In the genomic region with DNA sequence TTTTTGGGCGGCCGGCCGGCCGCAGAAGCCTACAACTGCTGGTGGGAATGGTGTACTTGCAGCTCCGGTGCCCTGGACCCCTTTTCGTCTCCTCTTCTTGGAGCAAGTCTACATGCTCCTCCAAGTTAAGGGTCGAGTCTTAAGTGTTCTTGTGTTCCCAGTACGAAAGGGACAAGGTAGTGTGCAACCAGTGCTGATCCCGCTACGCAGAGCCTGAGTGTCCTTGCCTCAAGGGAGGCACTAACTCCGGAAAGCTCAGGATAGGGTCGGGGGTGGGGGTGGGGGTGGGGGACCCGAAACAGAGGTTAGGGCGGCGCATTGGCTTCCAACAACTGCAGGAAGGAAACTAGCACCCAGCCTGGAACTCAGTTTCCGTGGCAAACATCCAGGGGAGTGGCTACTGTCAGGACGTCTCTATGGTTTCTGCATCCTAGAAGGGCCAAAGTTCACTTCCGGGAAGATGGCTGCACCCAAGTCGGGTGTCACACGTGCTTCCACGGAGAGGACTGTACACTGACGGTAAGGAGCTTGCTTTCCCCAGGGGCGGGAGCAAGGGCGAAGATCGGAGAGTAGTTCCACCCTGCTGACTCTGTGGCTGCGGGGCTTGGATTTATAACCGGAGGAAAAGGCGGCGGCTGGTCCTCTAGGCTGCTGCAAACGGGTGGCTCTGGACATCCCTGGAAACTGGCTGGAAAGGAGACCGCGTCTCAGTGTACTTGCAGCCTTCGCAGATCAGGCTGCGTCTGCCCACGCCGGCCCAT, we compare ENCODE assay signal across 8 mouse cellular contexts. TPM values are rescaled to one million over a fixed set of nuclear protein-coding genes. Genes with fewer than 3 reads are reported as not detected.
DNase-seq lines count a peak whose midpoint lies in the region; ATAC-seq and TF ChIP-seq lines count a peak whose summit lies in the region.

A gene (plus strand): TSS at position 448 of the 761 bp plus-strand sequence.

- no peaks in the 10 kb centered on the region for H3K36me3 ChIP-seq in kidney, embryonic 14.5 days (ENCODE audit: control insufficient read depth, insufficient read depth, low read length)
- H3K36me3 ChIP-seq in limb, embryonic 15.5 days: no peaks in the 10 kb centered on the region; the same call in 1 of the 2 replicates

- TF ChIP-seq POLR2A in bone marrow macrophage, adult 2 months (IDR thresholded peaks at IDR 0.05; ENCODE audit: borderline replicate concordance, low read depth, low read length): no peak
- TF ChIP-seq POLR2A in embryonic fibroblast, embryonic 13.5 days (IDR thresholded peaks at IDR 0.05; ENCODE audit: low read depth, low read length): peak; percentile 72

- H3K4me1 ChIP-seq in bone marrow macrophage, adult 2 months (ENCODE audit: control insufficient read depth, insufficient read depth, low read length): peaks cover 6% of the 10 kb centered on the region; the same call in 1 of the 2 replicates
- H3K4me1 ChIP-seq in embryonic fibroblast, embryonic 13.5 days (ENCODE audit: control insufficient read depth, insufficient read depth, low read length): no peaks in the 10 kb centered on the region
- peaks cover 4% of the 10 kb centered on the region; the same call in 1 of the 2 replicates for H3K4me1 ChIP-seq in kidney, embryonic 14.5 days (ENCODE audit: control insufficient read depth, insufficient read depth, low read length)
- H3K4me1 ChIP-seq in limb, embryonic 15.5 days: peaks cover 6% of the 10 kb centered on the region

- H3K4me2 ChIP-seq in kidney, embryonic 14.5 days (replicated peaks; ENCODE audit: low read depth, low read length): peak within 1 kb of the TSS; percentile 68
- H3K4me2 ChIP-seq in limb, embryonic 15.5 days: peak within 1 kb of the TSS; percentile 77

- H3K9me3 ChIP-seq in kidney, embryonic 14.5 days (ENCODE audit: control insufficient read depth, low read length): no peaks in the 10 kb centered on the region
- H3K9me3 ChIP-seq in limb, embryonic 15.5 days: no peaks in the 10 kb centered on the region

- peak; percentile 83 to 85 for DNase-seq in B cell, adult 2 months
- DNase-seq in heart, adult 9 months (ENCODE audit: low spot score in 2 of 2): peak; percentile 91 to 93
- peak; percentile 54 to 71 for DNase-seq in monocyte, adult 2 months (ENCODE audit: low read depth in 1 of 2, low spot score in 2 of 2)
- peak; percentile 83 to 87 for DNase-seq in spleen, postnatal 36 days (ENCODE audit: low spot score in 2 of 2)

- 11% methylated on average over 36 of the region's 36 CpGs for WGBS in kidney, embryonic 14.5 days
- 10% methylated on average over 36 of the region's 36 CpGs for WGBS in limb, embryonic 15.5 days

- TF ChIP-seq CTCF in bone marrow macrophage, adult 2 months (IDR thresholded peaks at IDR 0.05; ENCODE audit: low read depth, low read length): peak; percentile 6; the same call in 1 of the 2 replicates
- no peak for TF ChIP-seq CTCF in embryonic fibroblast, embryonic 13.5 days (IDR thresholded peaks at IDR 0.05; ENCODE audit: borderline replicate concordance, insufficient read depth, low read length)

- H3K27ac ChIP-seq in bone marrow macrophage, adult 2 months (ENCODE audit: insufficient read depth, low read depth, low read length): peak within 1 kb of the TSS; percentile 25
- no peak within 1 kb of the TSS; the same call in 1 of the 2 replicates for H3K27ac ChIP-seq in embryonic fibroblast, embryonic 13.5 days (ENCODE audit: insufficient read depth, low read length)
- H3K27ac ChIP-seq in kidney, embryonic 14.5 days (ENCODE audit: low read depth, low read length): peak within 1 kb of the TSS; percentile 62; the same call in 1 of the 2 replicates
- H3K27ac ChIP-seq in limb, embryonic 15.5 days: peak within 1 kb of the TSS; percentile 59; the same call in 1 of the 2 replicates

- ATAC-seq in kidney, embryonic 14.5 days (ENCODE audit: low FRiP score, low TSS enrichment): peak; percentile 91
- ATAC-seq in limb, embryonic 15.5 days (ENCODE audit: insufficient number of reproducible peaks, low FRiP score, low TSS enrichment, low read depth): peak; percentile 76; the same call in 1 of the 2 replicates

- H3K9ac ChIP-seq in kidney, embryonic 14.5 days (ENCODE audit: low read depth, low read length): peak within 1 kb of the TSS; percentile 64
- H3K9ac ChIP-seq in limb, embryonic 15.5 days: peak within 1 kb of the TSS; percentile 42; the same call in 1 of the 2 replicates

- H3K4me3 ChIP-seq in bone marrow macrophage, adult 2 months (ENCODE audit: insufficient read depth, low read length): peak within 1 kb of the TSS; percentile 97
- peak within 1 kb of the TSS; percentile 75 for H3K4me3 ChIP-seq in embryonic fibroblast, embryonic 13.5 days (ENCODE audit: insufficient read depth, low read length)
- peak within 1 kb of the TSS; percentile 90 for H3K4me3 ChIP-seq in kidney, embryonic 14.5 days (ENCODE audit: low read length)
- peak within 1 kb of the TSS; percentile 82 for H3K4me3 ChIP-seq in limb, embryonic 15.5 days

- peaks cover 5% of the 10 kb centered on the region for H3K27me3 ChIP-seq in kidney, embryonic 14.5 days (ENCODE audit: control insufficient read depth, insufficient read depth, low read length)
- peaks cover 19% of the 10 kb centered on the region for H3K27me3 ChIP-seq in limb, embryonic 15.5 days

RNA-seq across cellular contexts. Expression of the gene that starts here (rescaled TPM):
- polyA plus RNA-seq in bone marrow macrophage, adult 2 months (2012; ENCODE audit: insufficient read depth, insufficient read length, missing spikeins): 7.9 and 8.4 TPM in 2 replicates
- polyA plus RNA-seq in embryonic fibroblast, embryonic 13.5 days (2011; ENCODE audit: insufficient read length, low read depth, missing spikeins): 20.1 and 23.3 TPM in 2 replicates
- polyA plus RNA-seq in kidney, embryonic 14.5 days (2014; fragmentation: Nextera tagmentation; extraction: Ambion mirVana): 48.1 and 48.6 TPM in 2 replicates
- polyA plus RNA-seq in limb, embryonic 15.5 days (2015; fragmentation: Nextera tagmentation; extraction: Ambion mirVana): 29.4 and 32.6 TPM in 2 replicates
